Mouse (Mus musculus) CD4-positive, CD25-positive, alpha-beta regulatory T cell, adult 4 months (primary cell): ENCODE measurements around the gene Snrpg. TPM values are rescaled to one million over a fixed set of nuclear protein-coding genes. Genes with fewer than 3 reads are reported as not detected.
"Not testable (repeated sequence)": the region's sequence is repeated elsewhere in the genome, so short reads cannot be mapped to it uniquely, and the experiment has no call there.

Experiments
- ATAC-seq: one replicate; pipeline ENCODE4 v1.8.0; 2017
- polyA plus RNA-seq, 2 experiments: library from polyadenylated mRNA; unstranded; fragments of 100-300 nt; shearing (Covaris generic); gene quantifications; one replicate each; pipeline ENCODE4 v1.2.1; 2017

Snrpg gene
- polyA plus RNA-seq: 100 to 1,000 TPM; 319 to 477 TPM

DNA sequence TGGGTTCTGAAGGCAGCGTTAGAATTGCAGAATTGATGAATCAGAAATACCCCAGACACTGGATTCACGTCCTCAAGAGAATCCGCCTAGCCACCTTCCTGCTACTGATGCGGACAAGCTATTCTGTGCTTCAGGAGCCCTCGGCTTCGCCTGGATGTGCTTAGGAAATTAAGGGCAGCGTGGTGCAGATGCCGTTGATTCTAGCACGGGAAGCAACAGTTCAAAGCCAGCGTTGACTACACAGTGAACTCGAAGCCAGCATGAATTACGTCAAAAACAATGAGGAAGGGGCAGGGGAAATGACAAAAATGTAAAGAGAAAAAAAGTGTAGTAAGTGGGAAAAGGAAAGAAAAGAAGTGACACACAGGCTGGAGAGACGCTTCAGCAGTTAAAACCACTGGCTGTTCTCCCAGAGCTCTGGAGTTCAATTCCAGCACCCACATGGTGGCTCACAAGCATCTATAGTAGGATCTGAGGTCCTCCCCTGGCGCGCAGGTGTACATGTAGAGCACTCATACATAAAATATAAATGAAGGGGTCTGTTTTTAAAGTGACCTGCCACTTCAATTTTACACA, at the start of gene Snrpg:
Snrpg (plus strand) TSS at position 541 of the 576 bp plus-strand sequence.
- ATAC-seq: peak; percentile 14

GRCm38 (mm10) chr6:86322031-86322563, 49.0 kb upstream of the Snrpg start:
- ATAC-seq: no peak

DNA sequence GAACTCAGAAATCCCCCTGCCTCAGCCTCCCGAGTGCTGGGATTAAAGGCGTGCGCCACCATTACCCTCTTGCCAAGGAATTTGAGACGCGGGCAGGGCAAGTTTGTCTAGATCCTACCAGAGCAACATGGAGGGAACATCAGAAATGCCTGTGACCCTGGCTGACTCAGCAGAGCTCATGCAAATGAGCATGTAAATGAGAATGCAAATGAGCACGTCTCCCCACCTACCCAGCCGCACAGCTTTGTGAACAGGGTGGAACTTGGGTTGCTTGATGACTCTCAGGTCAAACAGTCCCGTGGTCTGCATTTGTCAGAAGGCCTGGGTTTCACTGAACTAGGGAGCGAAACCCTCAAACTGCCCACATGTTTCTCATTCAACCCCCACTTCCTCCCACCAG, 48.1 kb upstream of the Snrpg start:
- ATAC-seq: no peak

DNA sequence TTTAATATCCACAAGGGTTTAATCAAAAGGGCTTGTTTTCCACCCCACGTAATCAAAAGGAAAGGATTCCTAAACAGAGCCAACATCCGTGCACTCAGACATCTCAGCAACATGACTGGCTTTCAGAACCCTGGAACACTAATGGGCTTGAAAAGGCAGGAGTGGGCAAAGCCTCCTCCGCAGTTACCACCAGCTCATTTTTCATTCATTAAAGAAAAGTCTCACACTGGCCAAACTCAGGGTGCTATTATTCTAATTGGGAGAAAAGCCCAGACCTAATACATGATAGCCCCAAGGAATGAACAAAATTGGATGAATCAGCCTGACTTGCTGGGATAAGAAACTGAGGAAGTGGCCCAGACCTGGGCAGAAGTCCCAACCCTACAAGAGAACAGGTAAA, 46.7 kb upstream of the Snrpg start:
- ATAC-seq: no peak

DNA sequence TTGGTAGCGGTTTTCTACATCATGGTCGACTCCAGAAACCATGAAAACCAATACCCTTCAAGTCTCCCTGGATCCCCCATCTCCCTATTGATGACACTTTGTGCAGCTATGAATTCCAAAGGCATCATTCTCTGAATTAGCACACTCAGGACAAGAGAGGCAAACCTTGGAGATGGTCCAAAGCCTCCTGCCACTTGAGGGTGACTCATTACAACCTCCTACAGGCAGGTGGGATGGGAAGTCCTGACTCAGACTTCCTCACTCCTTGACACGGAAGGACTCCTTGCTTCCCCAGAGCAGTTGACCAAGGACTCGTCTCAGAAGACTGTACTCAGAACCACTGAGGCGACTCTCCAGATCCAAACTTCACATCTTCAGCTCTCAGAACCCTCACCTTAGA, 45.5 kb upstream of the Snrpg start:
- no peak for ATAC-seq

DNA sequence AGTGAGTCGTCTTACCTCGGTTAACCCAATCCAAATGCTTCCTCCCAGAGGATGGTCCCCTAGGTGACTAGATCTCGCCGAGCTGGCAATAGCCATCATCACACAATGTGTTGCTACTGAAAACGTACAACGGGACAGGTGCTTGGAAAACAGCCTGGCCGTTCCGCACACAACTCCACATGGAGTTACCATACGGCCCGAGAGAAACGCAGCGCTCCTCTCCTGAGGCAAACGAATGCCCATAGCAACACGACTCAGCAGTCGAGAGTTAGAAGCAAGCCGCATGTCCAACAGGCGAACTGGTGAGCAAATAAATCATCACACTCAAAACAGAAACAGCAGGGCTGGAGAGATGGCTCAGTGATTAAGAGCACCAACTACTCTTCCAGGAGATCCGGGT, 44.2 kb upstream of the Snrpg start:
- ATAC-seq: no peak

DNA sequence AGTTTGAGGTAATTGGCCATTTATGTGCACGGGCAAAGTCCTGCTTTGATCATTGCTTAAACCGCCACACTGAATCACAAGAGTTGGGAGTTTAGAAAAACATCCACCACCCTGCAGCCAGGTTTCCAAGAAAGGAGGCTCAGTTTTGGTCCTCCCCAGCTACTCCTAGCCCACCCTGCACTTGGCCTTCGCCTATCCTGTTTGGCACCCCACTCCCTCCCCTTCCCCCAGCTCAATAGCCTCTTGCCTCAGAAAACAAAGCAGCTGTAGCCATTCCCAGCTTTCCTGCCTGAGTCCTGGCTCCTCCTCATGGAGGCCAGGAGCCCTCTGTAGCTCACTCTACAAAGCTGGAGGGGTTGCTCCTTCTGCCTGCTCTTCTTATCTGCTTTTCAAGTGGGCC, 42.7 kb upstream of the Snrpg start:
- ATAC-seq: no peak

- ATAC-seq: no peak
Observed at GRCm38 (mm10) chr6:86329943-86330342, 41.2 kb upstream of the Snrpg start.

- no peak for ATAC-seq
Observed at GRCm38 (mm10) chr6:86335121-86335849, 35.8 kb upstream of the Snrpg start.

DNA sequence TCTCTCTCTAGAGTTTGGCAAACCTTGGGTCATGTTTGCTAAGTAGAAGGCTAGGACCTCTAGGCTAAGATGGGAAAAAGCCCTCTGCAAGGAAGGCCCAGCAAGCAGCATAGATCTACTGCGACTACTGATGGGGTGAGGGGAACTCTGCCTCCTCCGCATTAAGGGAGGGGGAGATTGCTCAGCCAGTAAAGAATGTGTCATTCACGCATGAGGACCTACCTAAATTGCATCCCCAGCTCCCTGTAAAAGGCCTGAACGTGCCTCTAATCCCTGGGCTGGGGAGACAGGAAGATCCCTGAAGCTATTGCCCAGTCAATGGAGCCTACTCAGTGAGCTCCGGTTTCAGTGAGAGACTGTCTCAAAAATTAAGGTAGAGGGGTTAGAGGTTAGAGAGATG, 35.2 kb upstream of the Snrpg start:
- ATAC-seq: no peak

- ATAC-seq: not testable (repeated sequence)
Observed at GRCm38 (mm10) chr6:86336340-86336739, 34.8 kb upstream of the Snrpg start.

DNA sequence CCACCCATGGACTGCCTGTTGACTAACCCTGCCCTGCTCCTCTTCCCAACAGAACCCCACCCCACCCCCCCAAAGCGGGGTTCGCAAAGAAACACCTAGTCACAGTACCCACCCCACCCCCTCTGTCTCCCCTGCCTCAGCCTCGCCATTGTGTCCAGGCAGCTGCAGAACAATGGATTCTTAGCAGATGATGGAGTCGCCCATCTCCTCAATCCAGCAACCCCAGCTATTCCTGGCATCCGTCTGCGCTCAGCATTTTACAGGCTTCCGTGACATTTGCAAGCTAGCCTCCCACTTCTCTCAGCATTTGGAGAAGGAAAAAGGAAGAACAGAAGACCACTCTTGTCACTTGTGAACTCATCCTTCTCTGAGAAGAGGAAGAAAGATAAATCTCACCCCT, 27.4 kb upstream of the Snrpg start:
- ATAC-seq: no peak

- no peak for ATAC-seq
Observed at GRCm38 (mm10) chr6:86346063-86346462, 25.0 kb upstream of the Snrpg start.

- ATAC-seq: no peak
Observed at GRCm38 (mm10) chr6:86349257-86349656, 21.8 kb upstream of the Snrpg start.

GRCm38 (mm10) chr6:86354948-86355347, 16.2 kb upstream of the Snrpg start:
- no peak for ATAC-seq

GRCm38 (mm10) chr6:86356956-86357355, 14.1 kb upstream of the Snrpg start:
- no peak for ATAC-seq

DNA sequence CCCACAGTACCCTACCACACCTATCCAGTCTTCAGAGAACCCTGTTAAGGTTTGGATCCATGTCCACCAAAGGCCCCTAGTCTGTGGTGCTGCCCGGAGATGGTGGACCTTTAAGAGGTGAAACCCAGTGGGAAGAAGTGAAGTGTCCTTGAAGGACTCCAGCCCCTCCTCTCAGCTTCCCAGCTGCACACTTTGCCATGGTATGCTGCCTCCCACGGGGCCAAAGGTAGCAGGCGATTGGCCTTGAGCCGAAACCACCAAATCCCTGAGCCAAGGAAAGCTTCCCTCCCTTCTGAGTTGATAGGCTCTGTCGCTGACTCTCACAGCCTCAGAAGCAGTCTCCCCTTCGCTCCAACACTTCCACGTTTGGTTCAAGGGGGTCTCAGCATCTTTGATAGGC, 10.4 kb upstream of the Snrpg start:
- ATAC-seq: no peak

GRCm38 (mm10) chr6:86361373-86361772, 9.7 kb upstream of the Snrpg start:
- no peak for ATAC-seq

- peak; percentile 33 for ATAC-seq
Observed at GRCm38 (mm10) chr6:86364442-86365141, 6.5 kb upstream of the Snrpg start.

- ATAC-seq: peak; percentile 86
Observed at GRCm38 (mm10) chr6:86365371-86366124, 5.6 kb upstream of the Snrpg start, which contains the start of gene Fam136a. Gene Fam136a, plus strand, starts transcription at chr6:86365646.

DNA sequence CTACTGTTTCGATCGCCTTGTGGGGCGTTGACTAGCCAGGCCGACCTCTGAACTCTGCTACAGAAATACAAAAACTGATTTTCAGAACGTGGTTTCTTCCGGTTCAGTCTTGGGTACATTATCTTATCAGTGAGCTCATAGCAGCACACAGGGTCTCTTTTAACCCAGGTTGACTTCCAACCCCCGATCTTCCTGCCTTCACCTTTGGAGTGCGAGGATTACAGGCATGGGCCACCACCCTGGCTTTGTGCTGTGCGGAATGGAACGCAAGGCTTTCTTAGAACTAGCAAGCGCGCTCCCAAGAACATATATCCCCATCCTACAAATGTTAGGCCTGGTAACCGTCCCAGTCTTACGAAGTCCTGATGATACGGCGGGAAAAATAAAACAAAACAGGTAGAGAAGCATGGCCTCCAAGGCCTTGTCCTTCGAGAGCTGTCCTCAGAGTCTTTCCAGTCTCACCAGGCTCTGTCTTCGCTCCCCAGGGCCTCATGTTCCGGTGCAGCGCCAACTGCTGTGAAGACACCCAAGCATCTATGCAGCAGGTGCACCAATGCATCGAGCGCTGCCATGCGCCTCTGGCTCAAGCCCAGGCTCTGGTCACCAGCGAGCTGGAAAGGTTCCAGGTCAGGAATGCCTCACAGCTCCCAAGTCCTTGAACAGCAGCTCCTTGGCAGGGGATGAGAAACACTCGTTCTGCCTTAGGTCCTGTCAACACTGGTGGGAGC, 4.8 kb upstream of the Snrpg start:
- ATAC-seq: no peak

GRCm38 (mm10) chr6:86366853-86367249, 4.3 kb upstream of the Snrpg start:
- no peak for ATAC-seq
